Mouse (Mus musculus): Measurements from ENCODE around the gene Shroom3. TPM values are rescaled to one million over a fixed set of nuclear protein-coding genes. Genes with fewer than 3 reads are reported as not detected.

The Shroom3 gene
- polyA plus RNA-seq, 1 experiment from 2014 or later = 3.8 TPM

GRCm38 (mm10) chr5:92751488-92751887 lies 68.3 kb downstream of the Shroom3 start:
- no peak for ATAC-seq (ENCODE audit: insufficient number of reproducible peaks, low FRiP score, low TSS enrichment, low read depth)
- no peaks in the 10 kb centered on the region for H3K9me3 ChIP-seq (ENCODE audit: control insufficient read depth, low read length)
- H3K36me3 ChIP-seq (ENCODE audit: control insufficient read depth, insufficient read depth, low read length) = no peaks in the 10 kb centered on the region
- H3K4me3 ChIP-seq (ENCODE audit: low read depth, low read length) = no peak overlapping the region
- H3K27ac ChIP-seq (replicated peaks; ENCODE audit: low read depth, low read length) = no peak overlapping the region
- DNase-seq (ENCODE audit: low spot score) = no peak
- 85% methylated on average over 4 of the region's 4 CpGs for WGBS
- no peaks in the 10 kb centered on the region for H3K4me1 ChIP-seq (ENCODE audit: control insufficient read depth, insufficient read depth, low read length)
- H3K9ac ChIP-seq (ENCODE audit: low read length) = no peak overlapping the region
- H3K27me3 ChIP-seq (ENCODE audit: control insufficient read depth, insufficient read depth, low read length) = no peaks in the 10 kb centered on the region
- no peak overlapping the region for H3K4me2 ChIP-seq (ENCODE audit: low read depth, severe bottlenecking)

GRCm38 (mm10) chr5:92755241-92755775 lies 72.1 kb downstream of the Shroom3 start:
- no peaks in the 10 kb centered on the region for H3K4me1 ChIP-seq (ENCODE audit: control insufficient read depth, insufficient read depth, low read length)
- DNase-seq (ENCODE audit: low spot score) (no peak), ATAC-seq (ENCODE audit: insufficient number of reproducible peaks, low FRiP score, low TSS enrichment, low read depth) (no peak)
- no peak overlapping the region for H3K4me3 ChIP-seq (ENCODE audit: low read depth, low read length)
- no peak overlapping the region for H3K27ac ChIP-seq (replicated peaks; ENCODE audit: low read depth, low read length)
- 83% methylated on average over 7 of the region's 7 CpGs for WGBS
- H3K4me2 ChIP-seq (ENCODE audit: low read depth, severe bottlenecking) = no peak overlapping the region
- no peaks in the 10 kb centered on the region for H3K36me3 ChIP-seq (ENCODE audit: control insufficient read depth, insufficient read depth, low read length)
- H3K9me3 ChIP-seq (ENCODE audit: control insufficient read depth, low read length) = no peaks in the 10 kb centered on the region
- H3K9ac ChIP-seq (ENCODE audit: low read length) = no peak overlapping the region
- no peaks in the 10 kb centered on the region for H3K27me3 ChIP-seq (ENCODE audit: control insufficient read depth, insufficient read depth, low read length)

- no peak overlapping the region for H3K4me2 ChIP-seq (ENCODE audit: low read depth, severe bottlenecking)
- no peak for DNase-seq (ENCODE audit: low spot score)
- no peaks in the 10 kb centered on the region for H3K36me3 ChIP-seq (ENCODE audit: control insufficient read depth, insufficient read depth, low read length)
- no peak for ATAC-seq (ENCODE audit: insufficient number of reproducible peaks, low FRiP score, low TSS enrichment, low read depth)
- no peak overlapping the region for H3K9ac ChIP-seq (ENCODE audit: low read length)
- no peak overlapping the region for H3K27ac ChIP-seq (replicated peaks; ENCODE audit: low read depth, low read length)
- H3K9me3 ChIP-seq (ENCODE audit: control insufficient read depth, low read length) = no peaks in the 10 kb centered on the region
- 84% methylated on average over 6 of the region's 6 CpGs for WGBS
- H3K4me3 ChIP-seq (ENCODE audit: low read depth, low read length) = no peak overlapping the region
- no peaks in the 10 kb centered on the region for H3K27me3 ChIP-seq (ENCODE audit: control insufficient read depth, insufficient read depth, low read length)
- H3K4me1 ChIP-seq (ENCODE audit: control insufficient read depth, insufficient read depth, low read length) = no peaks in the 10 kb centered on the region
Observed at GRCm38 (mm10) chr5:92759156-92759745, 76.0 kb downstream of the Shroom3 start.

GRCm38 (mm10) chr5:92760542-92760941 lies 77.3 kb downstream of the Shroom3 start:
- Histone ChIP-seq H3K4me2 (ENCODE audit: low read depth, severe bottlenecking) (no peak overlapping the region), H3K9ac (ENCODE audit: low read length) (no peak overlapping the region), H3K27me3 (ENCODE audit: control insufficient read depth, insufficient read depth, low read length) (no peaks in the 10 kb centered on the region), H3K4me3 (ENCODE audit: low read depth, low read length) (no peak overlapping the region), H3K9me3 (ENCODE audit: control insufficient read depth, low read length) (no peaks in the 10 kb centered on the region), H3K27ac (replicated peaks; ENCODE audit: low read depth, low read length) (no peak overlapping the region), H3K36me3 (ENCODE audit: control insufficient read depth, insufficient read depth, low read length) (no peaks in the 10 kb centered on the region), H3K4me1 (ENCODE audit: control insufficient read depth, insufficient read depth, low read length) (no peaks in the 10 kb centered on the region)
- DNase-seq (ENCODE audit: low spot score) (no peak), ATAC-seq (ENCODE audit: insufficient number of reproducible peaks, low FRiP score, low TSS enrichment, low read depth) (no peak)
- WGBS = 89% methylated on average over 7 of the region's 7 CpGs

- Histone ChIP-seq H3K9me3 (ENCODE audit: control insufficient read depth, low read length) (no peaks in the 10 kb centered on the region), H3K4me2 (ENCODE audit: low read depth, severe bottlenecking) (no peak overlapping the region), H3K4me1 (ENCODE audit: control insufficient read depth, insufficient read depth, low read length) (no peaks in the 10 kb centered on the region), H3K27ac (replicated peaks; ENCODE audit: low read depth, low read length) (no peak overlapping the region), H3K9ac (ENCODE audit: low read length) (no peak overlapping the region), H3K36me3 (ENCODE audit: control insufficient read depth, insufficient read depth, low read length) (no peaks in the 10 kb centered on the region), H3K27me3 (ENCODE audit: control insufficient read depth, insufficient read depth, low read length) (no peaks in the 10 kb centered on the region), H3K4me3 (ENCODE audit: low read depth, low read length) (no peak overlapping the region)
- 81% methylated on average over 9 of the region's 9 CpGs for WGBS
- ATAC-seq (ENCODE audit: insufficient number of reproducible peaks, low FRiP score, low TSS enrichment, low read depth) (no peak), DNase-seq (ENCODE audit: low spot score) (no peak)
Observed at GRCm38 (mm10) chr5:92761615-92762353, 78.5 kb downstream of the Shroom3 start.

- H3K27ac ChIP-seq (replicated peaks; ENCODE audit: low read depth, low read length) = no peak overlapping the region
- no peaks in the 10 kb centered on the region for H3K9me3 ChIP-seq (ENCODE audit: control insufficient read depth, low read length)
- H3K4me2 ChIP-seq (ENCODE audit: low read depth, severe bottlenecking) = no peak overlapping the region
- no peaks in the 10 kb centered on the region for H3K27me3 ChIP-seq (ENCODE audit: control insufficient read depth, insufficient read depth, low read length)
- no peak overlapping the region for H3K4me3 ChIP-seq (ENCODE audit: low read depth, low read length)
- ATAC-seq (ENCODE audit: insufficient number of reproducible peaks, low FRiP score, low TSS enrichment, low read depth) (no peak), DNase-seq (ENCODE audit: low spot score) (no peak)
- H3K4me1 ChIP-seq (ENCODE audit: control insufficient read depth, insufficient read depth, low read length) = no peaks in the 10 kb centered on the region
- H3K36me3 ChIP-seq (ENCODE audit: control insufficient read depth, insufficient read depth, low read length) = no peaks in the 10 kb centered on the region
- H3K9ac ChIP-seq (ENCODE audit: low read length) = no peak overlapping the region
- 81% methylated on average over 5 of the region's 5 CpGs for WGBS
Observed at GRCm38 (mm10) chr5:92762425-92762824, 79.2 kb downstream of the Shroom3 start.

- Histone ChIP-seq H3K4me2 (ENCODE audit: low read depth, severe bottlenecking) (no peak overlapping the region), H3K4me3 (ENCODE audit: low read depth, low read length) (no peak overlapping the region), H3K9ac (ENCODE audit: low read length) (no peak overlapping the region), H3K27ac (replicated peaks; ENCODE audit: low read depth, low read length) (no peak overlapping the region), H3K36me3 (ENCODE audit: control insufficient read depth, insufficient read depth, low read length) (no peaks in the 10 kb centered on the region), H3K4me1 (ENCODE audit: control insufficient read depth, insufficient read depth, low read length) (no peaks in the 10 kb centered on the region), H3K27me3 (ENCODE audit: control insufficient read depth, insufficient read depth, low read length) (no peaks in the 10 kb centered on the region), H3K9me3 (ENCODE audit: control insufficient read depth, low read length) (no peaks in the 10 kb centered on the region)
- DNase-seq (ENCODE audit: low spot score) (peak; percentile 25), ATAC-seq (ENCODE audit: insufficient number of reproducible peaks, low FRiP score, low TSS enrichment, low read depth) (no peak)
- 13% methylated on average over 4 of the region's 4 CpGs for WGBS
Observed at GRCm38 (mm10) chr5:92763546-92763952, 80.3 kb downstream of the Shroom3 start.

GRCm38 (mm10) chr5:92766301-92766700 lies 83.1 kb downstream of the Shroom3 start:
- ATAC-seq (ENCODE audit: insufficient number of reproducible peaks, low FRiP score, low TSS enrichment, low read depth) (no peak), DNase-seq (ENCODE audit: low spot score) (no peak)
- H3K4me2 ChIP-seq (ENCODE audit: low read depth, severe bottlenecking) = no peak overlapping the region
- H3K27me3 ChIP-seq (ENCODE audit: control insufficient read depth, insufficient read depth, low read length) = no peaks in the 10 kb centered on the region
- no peaks in the 10 kb centered on the region for H3K4me1 ChIP-seq (ENCODE audit: control insufficient read depth, insufficient read depth, low read length)
- H3K36me3 ChIP-seq (ENCODE audit: control insufficient read depth, insufficient read depth, low read length) = no peaks in the 10 kb centered on the region
- 77% methylated on average over 4 of the region's 4 CpGs for WGBS
- no peak overlapping the region for H3K4me3 ChIP-seq (ENCODE audit: low read depth, low read length)
- H3K9me3 ChIP-seq (ENCODE audit: control insufficient read depth, low read length) = no peaks in the 10 kb centered on the region; the same call in 1 of the 2 replicates
- no peak overlapping the region for H3K27ac ChIP-seq (replicated peaks; ENCODE audit: low read depth, low read length)
- H3K9ac ChIP-seq (ENCODE audit: low read length) = no peak overlapping the region
